Mouse (Mus musculus) embryonic fibroblast, embryonic 13.5 days (primary cell): ENCODE results near the gene Trib2.

Experiments
- CTCF ChIP-seq: IDR thresholded peaks from 2 replicates; pipeline ENCODE4 v1.5.1; 2011; ENCODE audit warnings: mild to moderate bottlenecking, control low read depth, low read length, moderate library complexity, borderline replicate concordance; ENCODE audit not compliant: insufficient read depth
- POLR2A ChIP-seq: IDR thresholded peaks from 2 replicates; pipeline ENCODE4 v1.6.1; 2011; ENCODE audit warnings: low read depth, mild to moderate bottlenecking, control low read depth, low read length, moderate library complexity

- TF ChIP-seq CTCF (no peak), POLR2A (no peak)
Observed at GRCm38 (mm10) chr12:15757351-15757750, 59.4 kb downstream of the Trib2 start.
